Mouse (Mus musculus) T-helper 17 cell (primary cell): ENCODE measurements around the gene Mup17.
"Not testable (repeated sequence)": the region's sequence is repeated elsewhere in the genome, so short reads cannot be mapped to it uniquely, and the experiment has no call there.

Experiments
- in situ Hi-C, 2 experiments: fragments of 300-600 bp; cut with MboI, MseI; formaldehyde crosslinking; loops; 1 replicate in 1 of 2; 2 replicates in 1 of 2; pipeline ENCODE4 v1.15.1; 2025; ENCODE audit warnings: high pct_unique_total_duplicates in 2 of 2

Mup17 gene

GRCm38 (mm10) chr4:61595771-61596170, at the start of gene Mup17:
Mup17 (minus strand) TSS chr4:61595871.
- in situ Hi-C loops, result loop anchor here in 1 of 2 experiments (5.0 kb wide), 1 partner anchor 77 kb away; the partner anchor contains the start of gene Mup18

- in situ Hi-C loops, result not testable (repeated sequence)
Measured at GRCm38 (mm10) chr4:61571561-61571960, 24.1 kb downstream of the Mup17 start.

GRCm38 (mm10) chr4:61555887-61556286, 39.8 kb downstream of the Mup17 start:
- in situ Hi-C loops, result loop anchor here in 1 of 2 experiments (5.0 kb wide), 1 partner anchor 1089 kb away; no protein-coding TSS in a partner anchor
